Mouse (Mus musculus): ENCODE results near the gene Gm9918.

Gene Gm9918

GRCm38 (mm10) chr15:102279092-102279782 is 8.9 kb downstream of the Gm9918 start, which contains the start of gene Mfsd5:
Gene Mfsd5, plus strand, starts transcription at chr15:102279454.
- peak; percentile 95 for DNase-seq

GRCm38 (mm10) chr15:102279783-102280520 is 9.6 kb downstream of the Gm9918 start:
- peak; percentile 19 for DNase-seq

GRCm38 (mm10) chr15:102280623-102281022 is 10.3 kb downstream of the Gm9918 start:
- DNase-seq: peak; percentile 27

- DNase-seq: no peak
Observed at GRCm38 (mm10) chr15:102282463-102283292, 12.3 kb downstream of the Gm9918 start.

GRCm38 (mm10) chr15:102283648-102284047 is 13.3 kb downstream of the Gm9918 start:
- DNase-seq: no peak

- DNase-seq: peak; percentile 59
Observed at GRCm38 (mm10) chr15:102287395-102287794, 17.0 kb downstream of the Gm9918 start.

GRCm38 (mm10) chr15:102295633-102296367 is 25.4 kb downstream of the Gm9918 start, which contains the start of gene Espl1:
Gene Espl1, plus strand, starts transcription at chr15:102296266.
- DNase-seq: peak; percentile 96

GRCm38 (mm10) chr15:102296368-102297006 is 26.1 kb downstream of the Gm9918 start:
- no peak for DNase-seq

- DNase-seq: no peak
Observed at GRCm38 (mm10) chr15:102302542-102302941, 32.2 kb downstream of the Gm9918 start.

- DNase-seq: no peak
Observed at GRCm38 (mm10) chr15:102308717-102309116, 38.4 kb downstream of the Gm9918 start.

GRCm38 (mm10) chr15:102310074-102310845 is 39.9 kb downstream of the Gm9918 start:
- no peak for DNase-seq

- DNase-seq: no peak
Observed at GRCm38 (mm10) chr15:102311489-102311888, 41.1 kb downstream of the Gm9918 start.

- DNase-seq: no peak
Observed at GRCm38 (mm10) chr15:102315292-102315691, 44.9 kb downstream of the Gm9918 start.

GRCm38 (mm10) chr15:102316263-102316662 is 45.9 kb downstream of the Gm9918 start:
- DNase-seq: peak; percentile 79
